Mouse (Mus musculus): ENCODE data around the gene Thtpa. TPM values are rescaled to one million over a fixed set of nuclear protein-coding genes. Genes with fewer than 3 reads are reported as not detected.

Gene Thtpa
- polyA plus RNA-seq (2012; fragmentation: generic; extraction: Trizol) = 10.8 TPM

DNA sequence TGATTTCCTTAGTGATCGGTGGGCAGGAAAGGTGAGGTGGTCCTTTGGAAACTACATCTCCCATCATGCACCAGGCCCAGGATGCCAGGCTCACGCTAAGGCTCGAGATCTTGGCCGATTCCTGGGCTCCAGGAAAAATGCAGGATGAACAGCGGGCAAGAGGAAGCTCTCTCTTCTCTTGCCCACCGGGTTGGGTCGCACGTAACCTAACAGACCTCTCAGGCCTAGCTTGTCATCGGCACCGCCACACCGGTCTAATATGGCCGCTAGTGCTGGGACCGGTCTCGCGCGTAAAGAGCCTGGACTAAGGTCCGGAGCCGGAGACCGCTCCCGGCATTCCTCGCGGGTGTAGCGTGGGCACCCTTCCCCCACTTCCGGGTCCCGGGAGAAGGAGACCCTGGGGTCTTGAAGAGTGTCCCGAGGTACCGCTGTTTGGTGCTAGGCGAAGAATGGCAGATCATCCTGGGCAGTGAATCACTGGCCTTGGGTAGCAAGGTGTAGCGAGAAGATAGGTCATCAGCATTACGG lies at the start of gene Thtpa:
Gene Thtpa (plus strand): TSS at position 81 of the 528 bp plus-strand sequence.
- H3K36me3 ChIP-seq (ENCODE audit: control insufficient read depth, insufficient read depth) = peaks cover 3% of the 10 kb centered on the region
- H3K4me2 ChIP-seq (ENCODE audit: low read depth) = peak within 1 kb of the TSS; percentile 99
- H3ac ChIP-seq (ENCODE audit: control insufficient read depth, insufficient read length) = peak within 1 kb of the TSS; percentile 9
- peak within 1 kb of the TSS; percentile 54 for H3K4me3 ChIP-seq
- H3K79me2 ChIP-seq (ENCODE audit: control insufficient read depth, insufficient read depth) = no peaks in the 10 kb centered on the region
- no peaks in the 10 kb centered on the region for H3K27me3 ChIP-seq (ENCODE audit: control insufficient read depth, insufficient read depth, insufficient read length)
- TF ChIP-seq MYOG (IDR thresholded peaks at IDR 0.05; ENCODE audit: control insufficient read depth in 1 of 3, insufficient read depth in 1 of 3, insufficient read length in 2 of 3, low read depth in 2 of 3) (no peak), MAX (IDR thresholded peaks at IDR 0.05; ENCODE audit: low read depth) (no peak), TCF12 (IDR thresholded peaks at IDR 0.05; ENCODE audit: insufficient read depth, poor library complexity, severe bottlenecking) (no peak), POLR2A (IDR thresholded peaks at IDR 0.05; ENCODE audit: insufficient read length, low read depth) (peak; percentile 49), E2F4 (IDR thresholded peaks at IDR 0.05; ENCODE audit: insufficient read depth) (no peak), TCF3 (IDR thresholded peaks at IDR 0.05; ENCODE audit: insufficient read length, low read depth) (no peak), REST (IDR thresholded peaks at IDR 0.05; ENCODE audit: insufficient read depth, insufficient read length) (no peak), MYOD1 (IDR thresholded peaks at IDR 0.05; ENCODE audit: control insufficient read depth in 1 of 3, insufficient read length in 2 of 3, low read depth in 2 of 3) (no peak), POLR2AphosphoS2 (IDR thresholded peaks at IDR 0.05; ENCODE audit: insufficient read length, low read depth) (peak; percentile 10), SRF (IDR thresholded peaks at IDR 0.05; ENCODE audit: control insufficient read depth, insufficient read length, low read depth) (no peak), CEBPB (IDR thresholded peaks at IDR 0.05; ENCODE audit: insufficient read depth, poor library complexity, severe bottlenecking) (no peak), USF1 (IDR thresholded peaks at IDR 0.05; ENCODE audit: low read depth) (no peak)

DNA sequence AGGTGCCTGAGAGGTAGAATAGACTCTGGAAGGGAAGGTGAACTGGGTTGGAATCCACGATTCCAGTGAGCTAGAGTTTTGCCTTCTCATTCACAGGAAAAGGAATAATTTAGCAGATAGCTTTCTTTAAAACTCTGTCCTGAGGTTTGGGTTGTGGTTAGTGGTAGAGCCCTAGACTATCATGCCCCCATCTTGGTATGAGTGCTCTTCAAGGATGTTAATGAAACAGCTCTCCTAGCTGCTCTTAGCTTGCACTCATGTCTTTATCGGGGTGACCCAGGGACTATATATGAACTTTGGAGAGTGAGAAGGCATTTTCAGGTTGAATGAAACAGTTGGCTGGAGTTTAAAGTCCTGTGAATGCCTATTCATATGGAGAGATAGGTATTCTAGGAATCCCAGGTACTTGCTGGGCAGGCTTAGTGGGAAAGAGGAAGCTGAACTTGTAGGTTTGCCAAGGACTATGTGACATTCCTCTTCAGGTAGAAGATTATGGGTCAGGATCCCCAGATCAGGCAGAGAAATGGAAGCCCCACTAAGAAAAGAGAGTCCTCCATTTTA lies 46.5 kb upstream of the Thtpa start:
- TF ChIP-seq POLR2A (IDR thresholded peaks at IDR 0.05; ENCODE audit: insufficient read length, low read depth) = no peak
- TF ChIP-seq SRF (IDR thresholded peaks at IDR 0.05; ENCODE audit: control insufficient read depth, insufficient read length, low read depth) = no peak
- no peak for TF ChIP-seq TCF12 (IDR thresholded peaks at IDR 0.05; ENCODE audit: insufficient read depth, poor library complexity, severe bottlenecking)
- TF ChIP-seq POLR2AphosphoS2 (IDR thresholded peaks at IDR 0.05; ENCODE audit: insufficient read length, low read depth) = no peak
- TF ChIP-seq MAX (IDR thresholded peaks at IDR 0.05; ENCODE audit: low read depth) = no peak
- TF ChIP-seq MYOD1 (IDR thresholded peaks at IDR 0.05; ENCODE audit: control insufficient read depth in 1 of 3, insufficient read length in 2 of 3, low read depth in 2 of 3) = no peak
- TF ChIP-seq MYOG (IDR thresholded peaks at IDR 0.05; ENCODE audit: control insufficient read depth in 1 of 3, insufficient read depth in 1 of 3, insufficient read length in 2 of 3, low read depth in 2 of 3) = no peak
- TF ChIP-seq E2F4 (IDR thresholded peaks at IDR 0.05; ENCODE audit: insufficient read depth) = no peak
- no peak for TF ChIP-seq REST (IDR thresholded peaks at IDR 0.05; ENCODE audit: insufficient read depth, insufficient read length)
- no peak for TF ChIP-seq CEBPB (IDR thresholded peaks at IDR 0.05; ENCODE audit: insufficient read depth, poor library complexity, severe bottlenecking)
- TF ChIP-seq USF1 (IDR thresholded peaks at IDR 0.05; ENCODE audit: low read depth) = no peak
- no peak for TF ChIP-seq TCF3 (IDR thresholded peaks at IDR 0.05; ENCODE audit: insufficient read length, low read depth)
- Histone ChIP-seq H3K36me3 (ENCODE audit: control insufficient read depth, insufficient read depth) (no peaks in the 10 kb centered on the region), H3K4me2 (ENCODE audit: low read depth) (no peak overlapping the region), H3K27me3 (ENCODE audit: control insufficient read depth, insufficient read depth, insufficient read length) (no peaks in the 10 kb centered on the region), H3K4me3 (no peak overlapping the region), H3K79me2 (ENCODE audit: control insufficient read depth, insufficient read depth) (no peaks in the 10 kb centered on the region), H3ac (ENCODE audit: control insufficient read depth, insufficient read length) (no peak overlapping the region)

DNA sequence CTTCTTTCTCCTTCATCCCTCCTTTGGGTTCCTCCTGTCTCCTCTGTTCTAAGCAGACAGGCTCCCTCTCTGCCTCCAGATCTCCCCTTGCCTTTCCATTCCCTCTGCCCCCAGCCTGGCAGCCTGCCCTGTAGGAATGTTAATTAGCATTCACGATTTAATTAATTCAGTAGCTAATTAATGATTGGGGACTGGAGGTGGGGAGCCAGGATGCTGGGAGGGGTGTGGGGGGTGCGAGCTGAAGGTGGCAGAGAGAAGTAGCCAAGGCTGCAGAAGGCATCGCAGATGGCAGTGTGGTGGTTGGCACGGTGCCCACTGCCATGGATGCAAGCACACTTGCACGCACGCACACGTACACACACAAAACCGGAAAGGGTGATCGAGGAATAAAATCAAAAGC lies 42.1 kb upstream of the Thtpa start:
- Histone ChIP-seq H3K79me2 (ENCODE audit: control insufficient read depth, insufficient read depth) (no peaks in the 10 kb centered on the region), H3K4me3 (no peak overlapping the region), H3K4me2 (ENCODE audit: low read depth) (no peak overlapping the region), H3K36me3 (ENCODE audit: control insufficient read depth, insufficient read depth) (no peaks in the 10 kb centered on the region), H3ac (ENCODE audit: control insufficient read depth, insufficient read length) (no peak overlapping the region), H3K27me3 (ENCODE audit: control insufficient read depth, insufficient read depth, insufficient read length) (no peaks in the 10 kb centered on the region)
- TF ChIP-seq POLR2A (IDR thresholded peaks at IDR 0.05; ENCODE audit: insufficient read length, low read depth) (no peak), TCF12 (IDR thresholded peaks at IDR 0.05; ENCODE audit: insufficient read depth, poor library complexity, severe bottlenecking) (no peak), TCF3 (IDR thresholded peaks at IDR 0.05; ENCODE audit: insufficient read length, low read depth) (no peak), MYOD1 (IDR thresholded peaks at IDR 0.05; ENCODE audit: control insufficient read depth in 1 of 3, insufficient read length in 2 of 3, low read depth in 2 of 3) (peak in 1 of 3 experiments; percentile 8)

DNA sequence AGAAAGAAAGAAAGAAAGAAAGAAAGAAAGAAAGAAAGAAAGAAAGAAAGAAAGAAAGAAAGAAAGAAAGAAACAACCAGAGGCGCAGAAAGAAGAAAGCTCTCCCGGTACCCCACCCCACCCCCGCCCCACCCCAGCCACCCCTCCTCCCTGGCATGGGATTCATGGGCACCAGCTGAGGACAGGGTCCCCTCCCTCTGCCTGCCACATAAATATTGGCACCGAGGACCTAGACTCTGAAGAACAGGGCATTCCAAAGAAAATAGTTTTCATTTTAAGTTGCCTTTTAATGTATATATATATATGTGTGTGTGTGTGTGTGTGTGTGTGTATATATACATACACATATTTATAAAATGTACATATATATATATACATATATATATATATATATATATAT lies 41.5 kb upstream of the Thtpa start:
- TF ChIP-seq TCF12 (IDR thresholded peaks at IDR 0.05; ENCODE audit: insufficient read depth, poor library complexity, severe bottlenecking) (no peak), REST (IDR thresholded peaks at IDR 0.05; ENCODE audit: insufficient read depth, insufficient read length) (no peak), MYOG (IDR thresholded peaks at IDR 0.05; ENCODE audit: control insufficient read depth in 1 of 3, insufficient read depth in 1 of 3, insufficient read length in 2 of 3, low read depth in 2 of 3) (no peak), MYOD1 (IDR thresholded peaks at IDR 0.05; ENCODE audit: control insufficient read depth in 1 of 3, insufficient read length in 2 of 3, low read depth in 2 of 3) (no peak), CEBPB (IDR thresholded peaks at IDR 0.05; ENCODE audit: insufficient read depth, poor library complexity, severe bottlenecking) (no peak), SRF (IDR thresholded peaks at IDR 0.05; ENCODE audit: control insufficient read depth, insufficient read length, low read depth) (no peak), POLR2AphosphoS2 (IDR thresholded peaks at IDR 0.05; ENCODE audit: insufficient read length, low read depth) (no peak), E2F4 (IDR thresholded peaks at IDR 0.05; ENCODE audit: insufficient read depth) (no peak), TCF3 (IDR thresholded peaks at IDR 0.05; ENCODE audit: insufficient read length, low read depth) (no peak), POLR2A (IDR thresholded peaks at IDR 0.05; ENCODE audit: insufficient read length, low read depth) (no peak), USF1 (IDR thresholded peaks at IDR 0.05; ENCODE audit: low read depth) (no peak), MAX (IDR thresholded peaks at IDR 0.05; ENCODE audit: low read depth) (no peak)
- Histone ChIP-seq H3K4me2 (ENCODE audit: low read depth) (no peak overlapping the region), H3K36me3 (ENCODE audit: control insufficient read depth, insufficient read depth) (no peaks in the 10 kb centered on the region), H3ac (ENCODE audit: control insufficient read depth, insufficient read length) (no peak overlapping the region), H3K79me2 (ENCODE audit: control insufficient read depth, insufficient read depth) (no peaks in the 10 kb centered on the region), H3K4me3 (no peak overlapping the region), H3K27me3 (ENCODE audit: control insufficient read depth, insufficient read depth, insufficient read length) (no peaks in the 10 kb centered on the region)

Data from myocyte (in vitro differentiated cells).